Mouse (Mus musculus): ENCODE results near the gene Ccrl2. TPM values are rescaled to one million over a fixed set of nuclear protein-coding genes. Genes with fewer than 3 reads are reported as not detected.

Ccrl2 gene
- polyA plus RNA-seq, 1 experiment from 2014 or later: 1.3 TPM

DNA sequence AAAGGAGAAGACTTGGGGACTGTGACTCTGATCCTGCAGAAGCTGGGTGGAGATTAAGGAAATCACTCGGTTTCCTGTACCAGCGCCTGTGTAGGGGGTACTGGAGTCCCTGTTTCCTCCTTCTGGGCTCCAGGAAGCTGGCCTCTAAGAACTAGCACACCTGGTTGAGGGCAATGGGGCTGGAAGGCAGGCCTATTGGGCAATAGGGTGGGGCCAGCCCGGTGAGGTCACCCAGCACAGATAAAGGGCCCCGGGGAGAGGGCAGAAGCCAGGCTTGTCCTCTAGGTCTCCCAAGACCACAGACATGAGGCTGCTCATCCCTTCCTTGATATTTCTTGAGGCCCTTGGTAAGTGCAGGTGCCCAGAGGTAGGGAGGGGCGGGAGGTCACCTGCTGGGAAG lies 38.3 kb downstream of the Ccrl2 start, which contains the start of gene Ltf:
Gene Ltf, plus strand, starts transcription at position 250 of the 400 bp plus-strand sequence.
- Histone ChIP-seq H3K4me1 (no peaks in the 10 kb centered on the region), H3K4me3 (replicated peaks) (no peak within 1 kb of the TSS), H3K9ac (replicated peaks) (no peak within 1 kb of the TSS), H3K4me2 (no peak within 1 kb of the TSS), H3K9me3 (replicated peaks) (no peaks in the 10 kb centered on the region), H3K36me3 (no peaks in the 10 kb centered on the region), H3K27ac (replicated peaks) (no peak within 1 kb of the TSS), H3K27me3 (replicated peaks) (no peaks in the 10 kb centered on the region)
- ATAC-seq (ENCODE audit: low FRiP score): no peak
- WGBS: 92% methylated on average over 5 of the region's 5 CpGs

DNA sequence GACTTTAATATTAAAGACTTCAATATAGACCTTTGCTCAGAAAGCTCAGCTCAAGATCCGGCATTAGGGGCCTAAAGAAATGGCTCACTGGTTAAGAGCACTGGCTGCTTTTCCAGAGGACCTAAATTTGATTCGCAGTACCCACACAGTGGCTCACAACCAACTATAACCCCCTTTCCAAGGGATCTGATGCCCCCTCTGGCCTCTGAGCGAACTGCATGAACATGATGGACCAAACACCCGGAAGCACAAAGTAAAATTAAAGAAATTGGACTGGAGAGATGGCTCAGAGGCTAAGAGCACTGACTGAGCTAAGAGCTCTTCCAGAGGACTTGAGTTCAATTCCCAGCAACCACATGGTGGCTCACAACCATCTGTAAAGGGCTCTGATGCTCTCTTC lies 41.7 kb downstream of the Ccrl2 start:
- WGBS: 86% methylated on average over 4 of the region's 4 CpGs
- Histone ChIP-seq H3K27ac (replicated peaks) (no peak overlapping the region), H3K4me1 (no peaks in the 10 kb centered on the region), H3K27me3 (replicated peaks) (no peaks in the 10 kb centered on the region), H3K4me3 (replicated peaks) (no peak overlapping the region), H3K9ac (replicated peaks) (no peak overlapping the region), H3K4me2 (no peak overlapping the region), H3K9me3 (replicated peaks) (no peaks in the 10 kb centered on the region), H3K36me3 (no peaks in the 10 kb centered on the region)
- no peak for ATAC-seq (ENCODE audit: low FRiP score)

DNA sequence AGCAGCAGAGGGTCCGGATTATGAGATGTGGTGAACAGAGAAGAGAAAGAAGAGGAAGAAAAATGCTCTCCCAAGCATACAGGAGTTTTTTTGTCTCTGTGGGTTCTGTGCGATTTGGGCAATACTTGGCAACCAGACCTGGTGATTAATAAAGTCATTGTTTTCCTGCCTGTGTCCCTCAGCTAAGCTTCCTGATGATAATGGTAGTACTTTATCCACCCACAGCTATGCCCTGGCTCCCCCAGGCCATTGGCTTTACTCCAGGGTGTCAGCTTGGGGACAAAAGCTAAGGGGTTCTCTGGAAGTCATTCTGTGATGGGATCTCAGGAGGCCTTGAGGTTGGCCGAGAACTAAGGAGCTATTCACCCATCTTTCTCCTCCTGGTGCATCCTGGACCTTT lies 45.3 kb downstream of the Ccrl2 start:
- H3K9ac ChIP-seq (replicated peaks): no peak overlapping the region
- H3K4me2 ChIP-seq: no peak overlapping the region
- ATAC-seq (ENCODE audit: low FRiP score): no peak
- no peaks in the 10 kb centered on the region for H3K27me3 ChIP-seq (replicated peaks)
- no peaks in the 10 kb centered on the region for H3K36me3 ChIP-seq
- H3K4me3 ChIP-seq (replicated peaks): no peak overlapping the region
- H3K27ac ChIP-seq (replicated peaks): no peak overlapping the region
- 78% methylated on average over 3 of the region's 3 CpGs for WGBS
- H3K4me1 ChIP-seq: no peaks in the 10 kb centered on the region
- no peaks in the 10 kb centered on the region for H3K9me3 ChIP-seq (replicated peaks)

GRCm38 (mm10) chr9:111011550-111011949 lies 45.8 kb downstream of the Ccrl2 start:
- no peak overlapping the region for H3K4me3 ChIP-seq (replicated peaks)
- 88% methylated on average over 9 of the region's 9 CpGs for WGBS
- no peak overlapping the region for H3K4me2 ChIP-seq
- no peaks in the 10 kb centered on the region for H3K4me1 ChIP-seq
- no peaks in the 10 kb centered on the region for H3K9me3 ChIP-seq (replicated peaks)
- H3K36me3 ChIP-seq: no peaks in the 10 kb centered on the region
- H3K9ac ChIP-seq (replicated peaks): no peak overlapping the region
- H3K27ac ChIP-seq (replicated peaks): no peak overlapping the region
- no peaks in the 10 kb centered on the region for H3K27me3 ChIP-seq (replicated peaks)
- no peak for ATAC-seq (ENCODE audit: low FRiP score)

GRCm38 (mm10) chr9:111009763-111010162 lies 47.6 kb downstream of the Ccrl2 start:
- H3K36me3 ChIP-seq: no peaks in the 10 kb centered on the region
- WGBS: 75% methylated on average over 3 of the region's 3 CpGs

GRCm38 (mm10) chr9:111006544-111006943 lies 50.8 kb downstream of the Ccrl2 start:
- Histone ChIP-seq H3K4me3 (replicated peaks) (no peak overlapping the region), H3K4me2 (no peak overlapping the region), H3K9me3 (replicated peaks) (no peaks in the 10 kb centered on the region), H3K9ac (replicated peaks) (no peak overlapping the region), H3K4me1 (no peaks in the 10 kb centered on the region), H3K27ac (replicated peaks) (no peak overlapping the region), H3K36me3 (no peaks in the 10 kb centered on the region), H3K27me3 (replicated peaks) (no peaks in the 10 kb centered on the region)
- 96% methylated on average over 2 of the region's 2 CpGs for WGBS
- no peak for ATAC-seq (ENCODE audit: low FRiP score)

More at GRCm38 (mm10) chr9:111009763-111010162, 47.6 kb downstream of the Ccrl2 start:
- no peak for ATAC-seq (ENCODE audit: low FRiP score)
- Histone ChIP-seq H3K4me2 (no peak overlapping the region), H3K4me3 (replicated peaks) (no peak overlapping the region), H3K27me3 (replicated peaks) (no peaks in the 10 kb centered on the region), H3K4me1 (no peaks in the 10 kb centered on the region), H3K27ac (replicated peaks) (no peak overlapping the region), H3K9me3 (replicated peaks) (no peaks in the 10 kb centered on the region), H3K9ac (replicated peaks) (no peak overlapping the region)

Other genes starting within 250 kb of the Ccrl2 start
- gene Prss44, start 243.5 kb downstream of the Ccrl2 start, polyA plus RNA-seq (2015; fragmentation: Nextera tagmentation; extraction: Ambion mirVana): not detected in 2 replicates
- gene Prss43, start 230.8 kb downstream of the Ccrl2 start, polyA plus RNA-seq (2015; fragmentation: Nextera tagmentation; extraction: Ambion mirVana): not detected in 2 replicates
- not detected in 2 replicates for gene Prss45, start 222.9 kb downstream of the Ccrl2 start, polyA plus RNA-seq (2015; fragmentation: Nextera tagmentation; extraction: Ambion mirVana)
- not detected in 2 replicates for gene Prss46, start 213.0 kb downstream of the Ccrl2 start, polyA plus RNA-seq (2015; fragmentation: Nextera tagmentation; extraction: Ambion mirVana)
- gene Prss50, start 199.6 kb downstream of the Ccrl2 start, polyA plus RNA-seq (2015; fragmentation: Nextera tagmentation; extraction: Ambion mirVana): 0.59 and 0.75 TPM in 2 replicates
- 3.2 TPM in 2 replicates for gene Als2cl, start 177.6 kb downstream of the Ccrl2 start, polyA plus RNA-seq (2015; fragmentation: Nextera tagmentation; extraction: Ambion mirVana)
- 5.9 and 7.2 TPM in 2 replicates for gene Tmie, start 177.4 kb downstream of the Ccrl2 start, polyA plus RNA-seq (2015; fragmentation: Nextera tagmentation; extraction: Ambion mirVana)
- not detected in 2 replicates for gene Fam240a, start 140.7 kb downstream of the Ccrl2 start, polyA plus RNA-seq (2015; fragmentation: Nextera tagmentation; extraction: Ambion mirVana)
- gene Tdgf1, start 111.4 kb downstream of the Ccrl2 start, polyA plus RNA-seq (2015; fragmentation: Nextera tagmentation; extraction: Ambion mirVana): 0.28 and 0.45 TPM in 2 replicates
- 0.78 and 1.5 TPM in 2 replicates for gene Lrrc2, start 106.0 kb downstream of the Ccrl2 start, polyA plus RNA-seq (2015; fragmentation: Nextera tagmentation; extraction: Ambion mirVana)
- gene Rtp3, start 66.9 kb downstream of the Ccrl2 start, polyA plus RNA-seq (2015; fragmentation: Nextera tagmentation; extraction: Ambion mirVana): 0.10 TPM in 1 of 2 replicates, not detected in the other
- 0.88 and 1.5 TPM in 2 replicates for gene Ltf, start 38.2 kb downstream of the Ccrl2 start, polyA plus RNA-seq (2015; fragmentation: Nextera tagmentation; extraction: Ambion mirVana)
- gene Lrrfip2, start 60.1 kb upstream of the Ccrl2 start, polyA plus RNA-seq (2015; fragmentation: Nextera tagmentation; extraction: Ambion mirVana): 46.0 and 46.7 TPM in 2 replicates
- gene Mlh1, start 214.3 kb upstream of the Ccrl2 start, polyA plus RNA-seq (2015; fragmentation: Nextera tagmentation; extraction: Ambion mirVana): 26.3 and 30.9 TPM in 2 replicates
- 46.5 and 50.7 TPM in 2 replicates for gene Epm2aip1, start 214.4 kb upstream of the Ccrl2 start, polyA plus RNA-seq (2015; fragmentation: Nextera tagmentation; extraction: Ambion mirVana)